In genomic region chr3:68587567-68588245, GRCm38 (mm10) we compare ENCODE assay signal across 12 mouse cellular contexts.
DNase-seq lines count a peak whose midpoint lies in the region; ATAC-seq and TF ChIP-seq lines count a peak whose summit lies in the region.
"Had no signal": no experiment of that assay in that cellular context is flagged by ENCODE, and none has a peak within 500 bp of the region (broad histone marks: within the 10 kb centered on the region; RNA-seq: fewer than 3 reads in every experiment).

No protein-coding gene starts in this region.

- no peaks in the 10 kb centered on the region for H3K9me3 ChIP-seq in limb, embryonic 10.5 days (replicated peaks)
- H3K9me3 ChIP-seq in neural tube, embryonic 15.5 days (replicated peaks) = no peaks in the 10 kb centered on the region

- peak overlapping the region; percentile 93 for H3K27ac ChIP-seq in gastrocnemius, adult 2 months
- peak overlapping the region; percentile 82 for H3K27ac ChIP-seq in layer of hippocampus, adult 2 months
- peak overlapping the region; percentile 90 for H3K27ac ChIP-seq in limb, embryonic 10.5 days
- H3K27ac ChIP-seq in neural tube, embryonic 15.5 days (replicated peaks) = no peak overlapping the region; the same call in none of the 2 replicates
- H3K27ac ChIP-seq: stomach, postnatal 0 days had no signal

- H3K4me3 ChIP-seq in gastrocnemius, adult 2 months = peak overlapping the region; percentile 40
- H3K4me3 ChIP-seq in layer of hippocampus, adult 2 months = no peak overlapping the region
- no peak overlapping the region for H3K4me3 ChIP-seq in limb, embryonic 10.5 days
- no peak overlapping the region for H3K4me3 ChIP-seq in neural tube, embryonic 15.5 days (replicated peaks)

- H3K4me2 ChIP-seq in neural tube, embryonic 15.5 days = no peak overlapping the region

- no peak for DNase-seq in gastrocnemius, adult 2 months
- DNase-seq in gastrocnemius, postnatal 25 days = no peak
- no peak for DNase-seq in layer of hippocampus, adult 2 months (ENCODE audit: low spot score in 2 of 2)
- no peak for DNase-seq in layer of hippocampus, postnatal 10 days (ENCODE audit: low spot score in 2 of 2)
- peak; percentile 45 for DNase-seq in limb, embryonic 10.5 days (ENCODE audit: low spot score)
- no peak for DNase-seq in c-Kit-positive CD71-positive TER-119-positive erythroid progenitor cells, embryonic 14.5 days (ENCODE audit: low spot score)
- no peak for DNase-seq in cerebellum, adult 11 months
- DNase-seq: adrenal gland, postnatal 10 days; cerebellum, adult 9-10 months; right cerebral cortex, adult 18-20 months had no signal

- no peaks in the 10 kb centered on the region for H3K36me3 ChIP-seq in limb, embryonic 10.5 days
- no peaks in the 10 kb centered on the region for H3K36me3 ChIP-seq in neural tube, embryonic 15.5 days

- 0 out of 2 replicates have a peak, but pooled peaks have one; percentile 16 for ATAC-seq in neural tube, embryonic 15.5 days (ENCODE audit: low FRiP score)

- WGBS in limb, embryonic 10.5 days = 36% methylated on average over 10 of the region's 10 CpGs
- 25% methylated on average over 10 of the region's 10 CpGs for WGBS in neural tube, embryonic 15.5 days

- peaks cover 100% of the 10 kb centered on the region for H3K4me1 ChIP-seq in limb, embryonic 10.5 days
- H3K4me1 ChIP-seq in neural tube, embryonic 15.5 days = peaks cover 69% of the 10 kb centered on the region

- no peak for TF ChIP-seq CTCF in gastrocnemius, adult 2 months (IDR thresholded peaks at IDR 0.05)
- no peak for TF ChIP-seq CTCF in layer of hippocampus, adult 2 months (conservative IDR thresholded peaks at IDR 0.05)

- intact Hi-C loops in gastrocnemius, adult 2 months (cut with DNase I) = loop anchor here (2.0 kb wide), 1 partner anchor 17 kb away; no protein-coding TSS in a partner anchor

- H3K27me3 ChIP-seq in limb, embryonic 10.5 days (ENCODE audit: low read depth, poor library complexity, severe bottlenecking) = no peaks in the 10 kb centered on the region
- no peaks in the 10 kb centered on the region for H3K27me3 ChIP-seq in neural tube, embryonic 15.5 days (replicated peaks)

- no peak overlapping the region for H3K9ac ChIP-seq in neural tube, embryonic 15.5 days (replicated peaks)
